Mouse (Mus musculus): ENCODE data around the gene Efhb.

Gene Efhb

GRCm38 (mm10) chr17:53462603-53463495 lies at the start of gene Efhb:
Gene Efhb (minus strand): TSS chr17:53463321.
- peak; percentile 32 for DNase-seq (ENCODE audit: low read depth, low spot score)

- peak; percentile 17 for DNase-seq (ENCODE audit: low read depth, low spot score)
These were observed 49.3 kb upstream of the Efhb start for GRCm38 (mm10) chr17:53512311-53512951.

- DNase-seq (ENCODE audit: low read depth, low spot score): no peak
These were observed 39.8 kb upstream of the Efhb start for GRCm38 (mm10) chr17:53502966-53503365.

- DNase-seq (ENCODE audit: low read depth, low spot score): no peak
These were observed 25.9 kb upstream of the Efhb start for GRCm38 (mm10) chr17:53489007-53489378.

GRCm38 (mm10) chr17:53488291-53489006 lies 25.3 kb upstream of the Efhb start:
- no peak for DNase-seq (ENCODE audit: low read depth, low spot score)

GRCm38 (mm10) chr17:53480433-53480832 lies 17.3 kb upstream of the Efhb start:
- DNase-seq (ENCODE audit: low read depth, low spot score): no peak

GRCm38 (mm10) chr17:53479604-53480041 lies 16.5 kb upstream of the Efhb start:
- peak; percentile 34 for DNase-seq (ENCODE audit: low read depth, low spot score)

GRCm38 (mm10) chr17:53478858-53479603 lies 15.9 kb upstream of the Efhb start, which contains the start of gene Rab5a:
Gene Rab5a (plus strand): TSS chr17:53479234.
- peak; percentile 97 for DNase-seq (ENCODE audit: low read depth, low spot score)

GRCm38 (mm10) chr17:53478066-53478857 lies 15.1 kb upstream of the Efhb start:
- DNase-seq (ENCODE audit: low read depth, low spot score): no peak

- DNase-seq (ENCODE audit: low read depth, low spot score): no peak
These were observed 5.6 kb upstream of the Efhb start for GRCm38 (mm10) chr17:53468697-53469096.

GRCm38 (mm10) chr17:53465569-53465968 lies 2.4 kb upstream of the Efhb start:
- DNase-seq (ENCODE audit: low read depth, low spot score): no peak

GRCm38 (mm10) chr17:53463496-53463840 lies 347 bp upstream of the Efhb start:
- no peak for DNase-seq (ENCODE audit: low read depth, low spot score)

- DNase-seq (ENCODE audit: low read depth, low spot score): no peak
These were observed 6.4 kb downstream of the Efhb start for GRCm38 (mm10) chr17:53456742-53457141.

GRCm38 (mm10) chr17:53456152-53456551 lies 7.0 kb downstream of the Efhb start:
- DNase-seq (ENCODE audit: low read depth, low spot score): no peak

GRCm38 (mm10) chr17:53402689-53403306 lies 60.3 kb downstream of the Efhb start:
- peak; percentile 0 for DNase-seq (ENCODE audit: low read depth, low spot score)

- no peak for DNase-seq (ENCODE audit: low read depth, low spot score)
These were observed 69.9 kb downstream of the Efhb start for GRCm38 (mm10) chr17:53393201-53393600.

- peak; percentile 5 for DNase-seq (ENCODE audit: low read depth, low spot score)
These were observed 73.6 kb downstream of the Efhb start for GRCm38 (mm10) chr17:53389507-53389906.

GRCm38 (mm10) chr17:53387581-53388473 lies 75.3 kb downstream of the Efhb start:
- peak; percentile 8 for DNase-seq (ENCODE audit: low read depth, low spot score)

- no peak for DNase-seq (ENCODE audit: low read depth, low spot score)
These were observed 76.3 kb downstream of the Efhb start for GRCm38 (mm10) chr17:53386863-53387262.

Data from retina, postnatal 7 days (tissue).